Mouse (Mus musculus) liver, embryonic 11.5 days (tissue): ENCODE data around the gene Gm49320. TPM values are rescaled to one million over a fixed set of nuclear protein-coding genes. Genes with fewer than 3 reads are reported as not detected.
"Not testable (repeated sequence)": the region's sequence is repeated elsewhere in the genome, so short reads cannot be mapped to it uniquely, and the experiment has no call there.

Experiments
- ATAC-seq: fragments of 200-750 bp; cut with Nextera tagmentation; replicated peaks from 2 replicates; pipeline ENCODE4 v1.8.0; 2017; ENCODE audit warnings: moderate number of reproducible peaks, mild to moderate bottlenecking, moderate TSS enrichment, moderate library complexity; ENCODE audit not compliant: low FRiP score
- DNase-seq: peaks from one replicate; pipeline ENCODE4 v3.0.0-alpha.2; 2017; ENCODE audit warnings: low spot score
- H3K27ac ChIP-seq: fragments of 300-500 bp; sonication (generic); 2 replicates; pipeline ENCODE4 v1.5.1; 2014; ENCODE audit warnings: mild to moderate bottlenecking, low read depth, low read length, control low read depth
- H3K27me3 ChIP-seq: fragments of 300-500 bp; sonication (generic); replicated peaks from 2 replicates; pipeline ENCODE4 v1.6.1; 2014; ENCODE audit warnings: low read length, mixed read lengths; ENCODE audit not compliant: control insufficient read depth, insufficient read depth
- H3K36me3 ChIP-seq: fragments of 300-500 bp; sonication (generic); 2 replicates; pipeline ENCODE4 v1.6.1; 2014; ENCODE audit warnings: mild to moderate bottlenecking, low read length, moderate library complexity, mixed read lengths; ENCODE audit not compliant: control insufficient read depth, insufficient read depth
- H3K4me1 ChIP-seq: fragments of 300-500 bp; sonication (generic); replicated peaks from 2 replicates; pipeline ENCODE4 v1.6.1; 2014; ENCODE audit warnings: low read length, mixed read lengths; ENCODE audit not compliant: control insufficient read depth, insufficient read depth
- H3K4me2 ChIP-seq: fragments of 300-500 bp; sonication (generic); 2 replicates; pipeline ENCODE4 v1.6.1; 2014; ENCODE audit warnings: mild to moderate bottlenecking, control low read depth, moderate library complexity
- H3K4me3 ChIP-seq: fragments of 300-500 bp; sonication (generic); 2 replicates; pipeline ENCODE4 v1.5.1; 2014; ENCODE audit warnings: low read depth, low read length, control low read depth
- H3K9ac ChIP-seq: fragments of 300-500 bp; sonication (generic); 2 replicates; pipeline ENCODE4 v1.6.1; 2014; ENCODE audit warnings: low read depth, low read length, control low read depth
- H3K9me3 ChIP-seq: fragments of 300-500 bp; sonication (generic); 2 replicates; pipeline ENCODE4 v1.6.1; 2016; ENCODE audit warnings: low read length, inconsistent platforms, mixed read lengths; ENCODE audit not compliant: control insufficient read depth
- WGBS: fragments of 180-500 bp; shearing (Covaris S2); extraction: QIAGEN DNeasy Blood & Tissue Kit; methylation state at CpG from one replicate; pipeline ENCODE4 v1.1.7; 2014; 5-methylcytosine and 5-hydroxymethylcytosine counted together
- polyA plus RNA-seq: library from polyadenylated mRNA; unstranded; fragments of >200 nt; fragmentation: Nextera tagmentation; extraction: Ambion mirVana; gene quantifications from 2 replicates; pipeline ENCODE4 v1.2.1, GENCODE M21; 2014

Gene Gm49320
- polyA plus RNA-seq, 1 experiment from 2014 or later = 0.74 TPM

- Histone ChIP-seq H3K36me3 (peaks cover 17% of the 10 kb centered on the region), H3K27me3 (no peaks in the 10 kb centered on the region), H3K4me3 (peak overlapping the region; percentile 85), H3K27ac (peak overlapping the region; percentile 78), H3K4me2 (peak overlapping the region; percentile 92), H3K4me1 (peaks cover 28% of the 10 kb centered on the region), H3K9ac (peak overlapping the region; percentile 90), H3K9me3 (no peaks in the 10 kb centered on the region)
- WGBS = 40% methylated on average over 8 of the region's 8 CpGs
- no peak for DNase-seq
- ATAC-seq = no peak
Observed at GRCm38 (mm10) chr8:4252116-4252760, 13.6 kb downstream of the Gm49320 start.

DNA sequence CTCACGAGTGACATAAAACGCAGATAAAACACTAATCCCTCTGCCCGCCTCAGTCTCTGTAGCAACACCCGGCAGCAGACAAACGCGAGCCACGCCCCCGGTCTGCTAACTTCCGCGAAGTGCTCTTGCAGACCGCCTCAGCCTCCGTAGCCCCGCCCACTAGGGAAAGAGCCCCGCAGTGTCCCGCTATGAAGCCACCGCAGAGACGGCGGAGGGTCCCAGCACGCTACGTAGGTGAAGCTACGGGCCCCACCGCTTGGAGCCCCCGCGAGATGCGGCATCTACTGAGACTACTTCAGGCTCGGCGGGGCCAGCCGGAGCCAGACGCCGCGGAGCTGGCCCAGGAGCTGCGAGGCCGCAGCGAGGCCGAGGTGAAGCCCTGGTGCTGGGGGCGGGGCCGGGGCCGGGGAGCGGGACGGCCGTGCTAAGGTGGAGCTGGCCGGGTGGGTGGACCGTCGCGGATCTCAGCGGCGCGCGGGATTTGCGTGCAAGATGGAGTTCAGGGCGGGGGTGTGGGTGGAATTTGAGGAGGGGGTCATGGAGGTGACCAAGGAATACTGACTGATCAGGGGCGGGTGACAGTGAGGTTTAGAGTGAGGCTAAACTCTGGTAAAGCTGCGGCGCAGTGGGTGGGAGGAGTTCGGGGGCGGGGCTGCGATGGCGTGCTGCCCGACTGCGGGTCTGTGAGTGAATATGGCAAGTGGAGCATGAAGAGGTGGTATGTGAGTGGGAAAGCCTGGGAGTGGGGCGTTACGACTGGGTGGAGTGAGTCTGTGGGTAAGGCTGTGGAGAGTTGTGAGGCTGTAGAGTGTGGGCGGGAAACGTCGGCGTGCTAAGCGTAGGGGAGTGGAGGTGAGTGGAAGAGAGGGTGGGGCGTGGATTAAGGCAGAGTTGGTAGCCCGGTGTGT lies 14.5 kb downstream of the Gm49320 start, which contains the start of gene Snapc2:
Gene Snapc2, plus strand, starts transcription at position 147 of the 908 bp plus-strand sequence.
- no peaks in the 10 kb centered on the region for H3K27me3 ChIP-seq
- H3K4me1 ChIP-seq = peaks cover 32% of the 10 kb centered on the region
- peak within 1 kb of the TSS; percentile 92 for H3K4me2 ChIP-seq
- ATAC-seq (peak; percentile 91), DNase-seq (peak; percentile 94)
- H3K36me3 ChIP-seq = peaks cover 14% of the 10 kb centered on the region
- under 1% methylated on average over 69 of the region's 69 CpGs for WGBS
- H3K27ac ChIP-seq = peak within 1 kb of the TSS; percentile 78
- no peaks in the 10 kb centered on the region for H3K9me3 ChIP-seq
- peak within 1 kb of the TSS; percentile 85 for H3K4me3 ChIP-seq
- peak within 1 kb of the TSS; percentile 90 for H3K9ac ChIP-seq

GRCm38 (mm10) chr8:4254001-4254400 lies 15.3 kb downstream of the Gm49320 start:
- no peak for ATAC-seq
- H3K4me2 ChIP-seq = peak overlapping the region; percentile 92
- H3K4me3 ChIP-seq = peak overlapping the region; percentile 85
- peaks cover 14% of the 10 kb centered on the region for H3K36me3 ChIP-seq
- WGBS = 70% methylated on average over 6 of the region's 6 CpGs
- no peak overlapping the region for H3K9ac ChIP-seq
- no peak for DNase-seq
- H3K4me1 ChIP-seq = peaks cover 34% of the 10 kb centered on the region
- no peaks in the 10 kb centered on the region for H3K9me3 ChIP-seq
- H3K27me3 ChIP-seq = no peaks in the 10 kb centered on the region
- peak overlapping the region; percentile 13; the same call in 1 of the 2 replicates for H3K27ac ChIP-seq

DNA sequence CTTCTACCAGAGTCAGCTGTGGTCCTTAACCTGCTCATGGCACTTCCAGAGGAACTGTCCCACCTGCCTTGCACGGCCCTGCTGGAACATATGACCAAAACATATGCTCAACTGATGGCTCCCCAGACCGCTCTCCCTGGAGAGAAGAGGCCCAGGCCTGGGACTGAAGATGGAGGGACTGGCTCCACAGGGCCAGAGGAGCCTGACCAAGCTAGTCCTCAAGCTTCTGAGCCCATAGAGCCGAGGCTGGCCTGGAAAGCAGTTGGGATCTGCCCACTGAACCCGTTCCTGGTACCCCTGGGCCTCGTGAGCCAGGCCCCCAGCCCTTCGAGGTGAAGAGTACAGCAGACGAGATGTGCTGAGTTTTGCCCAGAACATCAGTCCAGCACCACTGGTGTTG lies 16.8 kb downstream of the Gm49320 start:
- H3K9ac ChIP-seq, H3K4me3 ChIP-seq, H3K27me3 ChIP-seq, DNase-seq, H3K27ac ChIP-seq, H3K9me3 ChIP-seq, ATAC-seq, H3K4me2 ChIP-seq: not testable (repeated sequence)
- Histone ChIP-seq H3K36me3 (peaks cover 20% of the 10 kb centered on the region), H3K4me1 (peaks cover 27% of the 10 kb centered on the region)
- WGBS = 79% methylated on average over 7 of the region's 7 CpGs

- no peak for ATAC-seq
- Histone ChIP-seq H3K27ac (no peak overlapping the region), H3K9me3 (no peaks in the 10 kb centered on the region), H3K4me2 (no peak overlapping the region), H3K36me3 (peaks cover 26% of the 10 kb centered on the region), H3K9ac (no peak overlapping the region), H3K4me3 (no peak overlapping the region), H3K27me3 (no peaks in the 10 kb centered on the region), H3K4me1 (peaks cover 26% of the 10 kb centered on the region)
- DNase-seq = no peak
- 79% methylated on average over 4 of the region's 4 CpGs for WGBS
Observed at GRCm38 (mm10) chr8:4256911-4257310, 18.2 kb downstream of the Gm49320 start.

DNA sequence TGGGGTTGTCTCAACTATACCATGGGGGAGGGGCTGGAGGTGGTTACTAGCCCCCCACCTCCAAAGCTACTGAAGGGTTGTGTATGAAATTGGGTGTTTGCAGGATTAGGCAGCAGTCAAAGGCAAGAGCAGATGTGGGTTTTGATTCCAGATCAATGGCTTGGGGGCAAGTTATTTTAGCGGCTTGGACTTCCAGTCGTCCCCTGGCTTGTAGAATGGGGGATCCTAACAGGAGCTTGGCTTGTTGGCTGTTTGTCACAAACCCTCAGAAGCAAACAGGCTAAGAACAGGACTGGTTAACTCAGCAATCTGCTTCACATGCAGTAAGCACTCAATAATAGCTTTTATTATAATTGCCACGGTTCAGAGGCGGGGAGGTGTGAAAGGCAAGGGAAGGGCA lies 18.7 kb downstream of the Gm49320 start:
- H3K4me3 ChIP-seq = no peak overlapping the region
- no peaks in the 10 kb centered on the region for H3K9me3 ChIP-seq
- 90% methylated on average over 4 of the region's 4 CpGs for WGBS
- H3K36me3 ChIP-seq = peaks cover 29% of the 10 kb centered on the region
- H3K9ac ChIP-seq = no peak overlapping the region
- ATAC-seq (no peak), DNase-seq (no peak)
- H3K4me2 ChIP-seq = no peak overlapping the region
- no peak overlapping the region for H3K27ac ChIP-seq
- no peaks in the 10 kb centered on the region for H3K27me3 ChIP-seq
- peaks cover 24% of the 10 kb centered on the region for H3K4me1 ChIP-seq

- Histone ChIP-seq H3K27me3 (no peaks in the 10 kb centered on the region), H3K9me3 (no peaks in the 10 kb centered on the region), H3K4me1 (peaks cover 23% of the 10 kb centered on the region), H3K4me3 (peak overlapping the region; percentile 70), H3K36me3 (peaks cover 36% of the 10 kb centered on the region), H3K27ac (no peak overlapping the region), H3K9ac (peak overlapping the region; percentile 68), H3K4me2 (peak overlapping the region; percentile 99)
- WGBS = 4% methylated on average over 35 of the region's 35 CpGs
- peak; percentile 86 for DNase-seq
- ATAC-seq = peak; percentile 61
Observed at GRCm38 (mm10) chr8:4258233-4258632, 19.6 kb downstream of the Gm49320 start.

DNA sequence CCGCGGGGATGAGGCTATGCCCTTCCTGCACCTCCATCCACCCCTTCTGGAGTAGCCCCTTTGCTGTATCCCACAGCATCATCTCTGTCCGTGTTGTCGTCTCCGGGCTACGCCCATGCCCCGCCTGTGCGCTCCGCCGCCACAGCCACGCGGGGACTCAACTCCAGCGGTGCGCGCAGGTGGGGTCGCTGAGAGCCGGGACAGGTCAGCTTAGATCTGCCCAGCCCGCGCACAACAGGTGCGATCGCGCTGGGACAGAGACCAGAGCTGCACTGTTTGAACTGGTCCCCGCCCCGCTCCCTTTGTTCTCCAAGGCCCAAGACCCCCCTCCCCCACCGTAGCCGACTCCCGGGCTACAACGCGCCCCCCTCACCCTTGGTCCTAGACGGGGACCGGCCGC lies 20.0 kb downstream of the Gm49320 start:
- Histone ChIP-seq H3K27ac (peak overlapping the region; percentile 55; the same call in 1 of the 2 replicates), H3K4me3 (peak overlapping the region; percentile 70), H3K9me3 (no peaks in the 10 kb centered on the region), H3K4me2 (peak overlapping the region; percentile 99), H3K36me3 (peaks cover 36% of the 10 kb centered on the region), H3K9ac (peak overlapping the region; percentile 68), H3K27me3 (no peaks in the 10 kb centered on the region), H3K4me1 (peaks cover 21% of the 10 kb centered on the region)
- no peak for DNase-seq
- peak; percentile 53 for ATAC-seq
- under 1% methylated on average over 31 of the region's 32 CpGs for WGBS
